Mouse (Mus musculus): ENCODE measurements around the gene Slco3a1. TPM values are rescaled to one million over a fixed set of nuclear protein-coding genes. Genes with fewer than 3 reads are reported as not detected.

The Slco3a1 gene
- total and polyA plus RNA-seq, 3 experiments: 0.04 to 0.35 TPM; not detected in 1

GRCm38 (mm10) chr7:74347026-74347425, 207.6 kb downstream of the Slco3a1 start:
- Histone ChIP-seq H3K27ac (ENCODE audit: insufficient read depth, low read depth) (no peak overlapping the region), H3K9ac (ENCODE audit: insufficient read depth, low read depth) (no peak overlapping the region), H3K36me3 (replicated peaks in 1 of 2; ENCODE audit: control insufficient read depth in 1 of 2, insufficient read depth in 1 of 2, low read length in 1 of 2) (no peaks in the 10 kb centered on the region), H3K27me3 (replicated peaks) (no peaks in the 10 kb centered on the region), H3K4me1 (ENCODE audit: control insufficient read depth in 1 of 2, insufficient read depth in 2 of 2) (peaks cover 0 to 6% of the 10 kb centered on the region in 2 experiments; a peak in 2 of 4 replicates), H3K4me2 (ENCODE audit: insufficient read depth, low read depth, poor library complexity, severe bottlenecking) (no peak overlapping the region), H3K9me3 (replicated peaks; ENCODE audit: low read length) (no peaks in the 10 kb centered on the region), H3K79me2 (replicated peaks; ENCODE audit: control insufficient read depth, extremely low read depth, insufficient read depth, poor library complexity, severe bottlenecking) (no peaks in the 10 kb centered on the region), H3K4me3 (replicated peaks in 1 of 3; ENCODE audit: low read depth in 2 of 3, low read length in 2 of 3, poor library complexity in 1 of 3) (no peak overlapping the region)
- no peak for TF ChIP-seq JUND (conservative IDR thresholded peaks at IDR 0.05; ENCODE audit: low read depth, low read length)
- TF ChIP-seq ETS1 (conservative IDR thresholded peaks at IDR 0.05; ENCODE audit: low read depth, low read length): no peak
- no peak for TF ChIP-seq ZKSCAN1 (IDR thresholded peaks at IDR 0.05; ENCODE audit: borderline replicate concordance, low read depth, low read length)
- TF ChIP-seq MXI1 (IDR thresholded peaks at IDR 0.05; ENCODE audit: low read depth, low read length): no peak
- TF ChIP-seq CHD1 (IDR thresholded peaks at IDR 0.05; ENCODE audit: low read depth, low read length): no peak
- no peak for TF ChIP-seq USF1 (IDR thresholded peaks at IDR 0.05; ENCODE audit: low read depth, low read length)
- no peak for TF ChIP-seq EP300 (IDR thresholded peaks at IDR 0.05; ENCODE audit: low read length)
- TF ChIP-seq TCF12 (IDR thresholded peaks at IDR 0.05; ENCODE audit: low read depth, low read length): no peak
- no peak for TF ChIP-seq POLR2AphosphoS2 (IDR thresholded peaks at IDR 0.05; ENCODE audit: low read depth, low read length)
- TF ChIP-seq SMC3 (IDR thresholded peaks at IDR 0.05; ENCODE audit: low read depth, low read length): no peak
- in situ Hi-C loops (cut with MboI; ENCODE audit: low pct_ligation_motif_present, low pct_unique_long_range_greater_than_20kb, low sequenced_read_pairs) (no loop called here), dilution Hi-C loops (cut with MboI; ENCODE audit: extremely low pct_ligation_motif_present, extremely low pct_unique_long_range_greater_than_20kb, low sequenced_read_pairs) (no loop called here)
- DNase-seq (ENCODE audit: extremely low read depth): no peak

DNA sequence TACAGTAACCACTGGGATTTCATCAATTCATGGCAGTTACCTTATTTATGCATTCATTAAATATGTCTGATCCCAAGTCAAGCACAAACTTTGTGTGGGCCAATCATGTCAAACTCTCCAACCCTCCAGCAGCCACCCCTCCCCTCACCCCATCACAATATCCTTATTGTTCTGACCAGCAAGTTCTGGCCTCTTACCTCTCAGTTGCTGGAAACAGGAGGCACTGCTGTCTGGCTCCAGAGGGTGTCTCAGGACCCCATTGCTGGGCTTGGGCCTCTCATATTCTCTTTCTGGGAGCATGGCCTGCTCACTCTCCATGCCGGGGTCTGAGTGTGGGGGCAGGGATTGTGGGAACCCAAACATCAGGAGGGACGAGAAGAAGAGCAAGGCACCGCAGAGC, 208.1 kb downstream of the Slco3a1 start:
- Histone ChIP-seq H3K79me2 (replicated peaks; ENCODE audit: control insufficient read depth, extremely low read depth, insufficient read depth, poor library complexity, severe bottlenecking) (no peaks in the 10 kb centered on the region), H3K27ac (ENCODE audit: insufficient read depth, low read depth) (no peak overlapping the region), H3K9ac (ENCODE audit: insufficient read depth, low read depth) (no peak overlapping the region), H3K9me3 (replicated peaks; ENCODE audit: low read length) (no peaks in the 10 kb centered on the region), H3K4me3 (replicated peaks in 1 of 3; ENCODE audit: low read depth in 2 of 3, low read length in 2 of 3, poor library complexity in 1 of 3) (no peak overlapping the region), H3K36me3 (replicated peaks in 1 of 2; ENCODE audit: control insufficient read depth in 1 of 2, insufficient read depth in 1 of 2, low read length in 1 of 2) (no peaks in the 10 kb centered on the region), H3K27me3 (replicated peaks) (no peaks in the 10 kb centered on the region), H3K4me2 (ENCODE audit: insufficient read depth, low read depth, poor library complexity, severe bottlenecking) (no peak overlapping the region), H3K4me1 (ENCODE audit: control insufficient read depth in 1 of 2, insufficient read depth in 2 of 2) (peaks cover 0 to 6% of the 10 kb centered on the region in 2 experiments; a peak in 2 of 4 replicates)
- in situ Hi-C loops (cut with MboI; ENCODE audit: low pct_ligation_motif_present, low pct_unique_long_range_greater_than_20kb, low sequenced_read_pairs) (no loop called here), dilution Hi-C loops (cut with MboI; ENCODE audit: extremely low pct_ligation_motif_present, extremely low pct_unique_long_range_greater_than_20kb, low sequenced_read_pairs) (no loop called here)
- DNase-seq (ENCODE audit: extremely low read depth): no peak
- TF ChIP-seq ZC3H11A (IDR thresholded peaks at IDR 0.05; ENCODE audit: low read depth, low read length) (no peak), NELFE (IDR thresholded peaks at IDR 0.05; ENCODE audit: low read depth, low read length) (no peak), MXI1 (IDR thresholded peaks at IDR 0.05; ENCODE audit: low read depth, low read length) (no peak), RCOR1 (conservative IDR thresholded peaks at IDR 0.05; ENCODE audit: low read depth, low read length) (no peak), PAX5 (IDR thresholded peaks at IDR 0.05; ENCODE audit: low read length) (no peak), JUN (IDR thresholded peaks at IDR 0.05; ENCODE audit: insufficient read depth, low read depth, low read length) (no peak), ELF1 (IDR thresholded peaks at IDR 0.05; ENCODE audit: low read depth, low read length) (no peak)
